Mouse (Mus musculus): Measurements from ENCODE around the gene Ephb2.

Ephb2 gene

GRCm38 (mm10) chr4:136602568-136602967, 233.2 kb downstream of the Ephb2 start, which contains the start of gene Kdm1a:
Gene Kdm1a (minus strand): TSS chr4:136602723.
- peak; percentile 92 to 94 for DNase-seq (ENCODE audit: low spot score in 2 of 2)

GRCm38 (mm10) chr4:136602018-136602554, 233.7 kb downstream of the Ephb2 start:
- peak; percentile 28 to 52 for DNase-seq (ENCODE audit: low spot score in 2 of 2)

GRCm38 (mm10) chr4:136601476-136601875, 234.3 kb downstream of the Ephb2 start:
- peak in 1 of 2 experiments; percentile 51 for DNase-seq (ENCODE audit: low spot score in 2 of 2)

- no peak for DNase-seq (ENCODE audit: low spot score in 2 of 2)
These were observed 235.3 kb downstream of the Ephb2 start for GRCm38 (mm10) chr4:136600536-136600935.

GRCm38 (mm10) chr4:136599869-136600268, 235.9 kb downstream of the Ephb2 start:
- no peak for DNase-seq (ENCODE audit: low spot score in 2 of 2)

GRCm38 (mm10) chr4:136598268-136598876, 237.4 kb downstream of the Ephb2 start:
- DNase-seq (ENCODE audit: low spot score in 2 of 2): no peak
